Mouse (Mus musculus): Measurements from ENCODE around the gene Rasl12. TPM values are rescaled to one million over a fixed set of nuclear protein-coding genes. Genes with fewer than 3 reads are reported as not detected.

Gene Rasl12
- polyA plus RNA-seq, 1 experiment from 2014 or later = 8.7 TPM

- Histone ChIP-seq H3K4me3 (peak overlapping the region; percentile 89), H3K27ac (peak overlapping the region; percentile 86; the same call in 1 of the 2 replicates), H3K27me3 (no peaks in the 10 kb centered on the region), H3K9ac (peak overlapping the region; percentile 83; the same call in 1 of the 2 replicates), H3K4me1 (peaks cover 14% of the 10 kb centered on the region), H3K4me2 (peak overlapping the region; percentile 69), H3K9me3 (no peaks in the 10 kb centered on the region), H3K36me3 (no peaks in the 10 kb centered on the region)
- 75% methylated on average over 3 of the region's 3 CpGs for WGBS
- ATAC-seq (ENCODE audit: insufficient number of reproducible peaks, insufficient read depth, low FRiP score, low TSS enrichment, low read depth) = no peak
These were observed 61.9 kb downstream of the Rasl12 start for GRCm38 (mm10) chr9:65460198-65460597.

- WGBS = under 1% methylated on average over 53 of the region's 53 CpGs
- Histone ChIP-seq H3K36me3 (peaks cover 5% of the 10 kb centered on the region), H3K9me3 (no peaks in the 10 kb centered on the region), H3K27ac (peak within 1 kb of the TSS; percentile 86), H3K4me3 (peak within 1 kb of the TSS; percentile 89), H3K27me3 (no peaks in the 10 kb centered on the region), H3K9ac (peak within 1 kb of the TSS; percentile 83), H3K4me2 (peak within 1 kb of the TSS; percentile 69), H3K4me1 (peaks cover 14% of the 10 kb centered on the region)
- peak; percentile 88 for ATAC-seq (ENCODE audit: insufficient number of reproducible peaks, insufficient read depth, low FRiP score, low TSS enrichment, low read depth)
These were observed 62.6 kb downstream of the Rasl12 start, which contains the start of gene Spg21 for GRCm38 (mm10) chr9:65460732-65461442. TSS of gene Spg21 (plus strand) at chr9:65460947.

DNA sequence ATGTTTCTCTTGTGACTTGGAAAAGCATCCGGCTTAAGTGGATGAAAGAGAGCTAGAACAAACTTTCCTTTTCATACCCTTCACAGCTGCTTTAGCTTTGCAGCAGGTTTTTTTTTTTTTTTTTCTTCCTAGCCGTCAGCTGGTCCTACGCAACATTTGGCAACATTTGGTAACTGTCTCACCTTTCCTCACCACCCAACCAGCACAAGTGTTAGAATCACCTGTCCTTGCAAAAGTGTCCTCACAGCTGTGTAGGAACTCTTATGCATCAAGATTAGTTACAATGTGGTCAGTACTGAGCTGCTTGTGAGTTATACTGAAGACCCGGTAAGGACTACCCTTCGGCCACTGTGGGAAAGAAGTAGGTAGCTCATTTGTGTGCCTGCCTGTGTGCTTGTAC lies 64.2 kb downstream of the Rasl12 start:
- Histone ChIP-seq H3K27me3 (no peaks in the 10 kb centered on the region), H3K4me2 (no peak overlapping the region), H3K36me3 (peaks cover 12% of the 10 kb centered on the region), H3K27ac (no peak overlapping the region), H3K4me3 (no peak overlapping the region), H3K9me3 (no peaks in the 10 kb centered on the region), H3K9ac (no peak overlapping the region), H3K4me1 (peaks cover 23% of the 10 kb centered on the region)
- WGBS = 61% methylated on average over 5 of the region's 5 CpGs
- no peak for ATAC-seq (ENCODE audit: insufficient number of reproducible peaks, insufficient read depth, low FRiP score, low TSS enrichment, low read depth)

GRCm38 (mm10) chr9:65464161-65464560 lies 65.9 kb downstream of the Rasl12 start:
- Histone ChIP-seq H3K27ac (no peak overlapping the region), H3K36me3 (peaks cover 13% of the 10 kb centered on the region), H3K9ac (no peak overlapping the region), H3K9me3 (no peaks in the 10 kb centered on the region), H3K4me1 (peaks cover 31% of the 10 kb centered on the region), H3K4me3 (no peak overlapping the region), H3K4me2 (no peak overlapping the region), H3K27me3 (no peaks in the 10 kb centered on the region)
- 87% methylated on average over 6 of the region's 6 CpGs for WGBS
- ATAC-seq (ENCODE audit: insufficient number of reproducible peaks, insufficient read depth, low FRiP score, low TSS enrichment, low read depth) = no peak

Other genes starting within 250 kb of the Rasl12 start
- gene Parp16, start 203.2 kb upstream of the Rasl12 start, polyA plus RNA-seq (2015; fragmentation: Nextera tagmentation; extraction: Ambion mirVana) = 7.1 and 8.1 TPM in 2 replicates
- 0.74 and 1.2 TPM in 2 replicates for gene Cilp, start 133.3 kb upstream of the Rasl12 start, polyA plus RNA-seq (2015; fragmentation: Nextera tagmentation; extraction: Ambion mirVana)
- gene Clpx, start 104.2 kb upstream of the Rasl12 start, polyA plus RNA-seq (2015; fragmentation: Nextera tagmentation; extraction: Ambion mirVana) = 56.2 TPM in 2 replicates
- 10.4 and 10.6 TPM in 2 replicates for gene Pdcd7, start 52.4 kb upstream of the Rasl12 start, polyA plus RNA-seq (2015; fragmentation: Nextera tagmentation; extraction: Ambion mirVana)
- 0.19 and 0.41 TPM in 2 replicates for gene Ubap1l, start 37.5 kb upstream of the Rasl12 start, polyA plus RNA-seq (2015; fragmentation: Nextera tagmentation; extraction: Ambion mirVana)
- 1.0 and 1.2 TPM in 2 replicates for gene Kbtbd13, start 6.9 kb upstream of the Rasl12 start, polyA plus RNA-seq (2015; fragmentation: Nextera tagmentation; extraction: Ambion mirVana)
- gene Slc51b, start 24.4 kb downstream of the Rasl12 start, polyA plus RNA-seq (2015; fragmentation: Nextera tagmentation; extraction: Ambion mirVana) = 1.1 TPM in 1 of 2 replicates, not detected in the other
- 24.1 and 28.3 TPM in 2 replicates for gene Mtfmt, start 37.3 kb downstream of the Rasl12 start, polyA plus RNA-seq (2015; fragmentation: Nextera tagmentation; extraction: Ambion mirVana)
- gene Spg21, start 62.4 kb downstream of the Rasl12 start, polyA plus RNA-seq (2015; fragmentation: Nextera tagmentation; extraction: Ambion mirVana) = 116 and 123 TPM in 2 replicates
- not detected in 2 replicates for gene Ankdd1a, start 121.7 kb downstream of the Rasl12 start, polyA plus RNA-seq (2015; fragmentation: Nextera tagmentation; extraction: Ambion mirVana)
- gene Plekho2, start 181.5 kb downstream of the Rasl12 start, polyA plus RNA-seq (2015; fragmentation: Nextera tagmentation; extraction: Ambion mirVana) = 12.6 TPM in 2 replicates
- 15.4 and 18.4 TPM in 2 replicates for gene Pif1, start 188.7 kb downstream of the Rasl12 start, polyA plus RNA-seq (2015; fragmentation: Nextera tagmentation; extraction: Ambion mirVana)
- gene Rbpms2, start 231.1 kb downstream of the Rasl12 start, polyA plus RNA-seq (2015; fragmentation: Nextera tagmentation; extraction: Ambion mirVana) = 10.5 and 11.9 TPM in 2 replicates